Mouse (Mus musculus) lung, adult 2 months (tissue): ENCODE results near the gene Cym.

ENCODE experiments used
- CTCF ChIP-seq: fragments of 200-500 bp; IDR thresholded peaks from 2 replicates; pipeline ENCODE4 v1.5.1; 2011; ENCODE audit warnings: mild to moderate bottlenecking, low read length, control low read depth; ENCODE audit not compliant: insufficient read depth
- POLR2A ChIP-seq: fragments of 200-500 bp; IDR thresholded peaks from 2 replicates; pipeline ENCODE4 v1.6.1; 2011; ENCODE audit warnings: low read depth, mild to moderate bottlenecking, control low read depth, low read length, borderline replicate concordance; ENCODE audit errors: extremely low read depth

DNA sequence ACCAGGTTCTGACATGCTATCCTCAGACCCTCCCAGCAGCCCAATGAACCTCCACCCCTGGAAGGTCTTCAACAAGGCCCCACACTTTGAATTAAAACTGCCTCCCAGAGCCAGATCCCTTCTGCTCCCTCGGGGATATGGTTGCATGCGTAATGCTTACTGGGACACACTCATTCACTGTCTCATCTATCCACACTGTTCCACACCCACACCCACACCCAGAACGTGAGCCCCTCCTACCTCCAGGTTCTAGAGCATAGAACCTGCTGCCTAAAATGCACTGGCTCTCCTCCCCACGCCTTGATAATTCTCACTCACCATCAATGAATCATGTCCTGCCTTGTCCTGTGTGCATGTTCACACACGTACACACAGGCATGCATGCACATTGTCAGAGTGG is 6.9 kb downstream of the Cym start:
- no peak for TF ChIP-seq CTCF
- no peak for TF ChIP-seq POLR2A
